Mouse (Mus musculus) spleen, adult 2 months (tissue): ENCODE measurements around the gene Fyn.

Experiments
- CTCF ChIP-seq: fragments of 200-500 bp; IDR thresholded peaks from 2 replicates; pipeline ENCODE4 v1.5.1; 2011; ENCODE audit warnings: mild to moderate bottlenecking, inconsistent platforms; ENCODE audit not compliant: insufficient read depth, insufficient read length, insufficient replicate concordance; ENCODE audit errors: extremely low read depth
- POLR2A ChIP-seq: fragments of 200-500 bp; IDR thresholded peaks from 2 replicates; pipeline ENCODE4 v1.6.1; 2011; ENCODE audit warnings: low read depth, low read length, inconsistent platforms

GRCm38 (mm10) chr10:39532823-39533222 is 164.2 kb downstream of the Fyn start:
- TF ChIP-seq POLR2A (no peak), CTCF (no peak)
